Mouse (Mus musculus) adrenal gland, postnatal 25 days (tissue): ENCODE measurements around the gene Slc25a23. TPM values are rescaled to one million over a fixed set of nuclear protein-coding genes. Genes with fewer than 3 reads are reported as not detected.
A peak's percentile ranks its signal among the peaks of the same experiment; 100 is the strongest.
"Not testable (repeated sequence)": the region's sequence is repeated elsewhere in the genome, so short reads cannot be mapped to it uniquely, and the experiment has no call there.

Experiments
- DNase-seq: peaks from one replicate; pipeline ENCODE4 v3.0.0; 2021; ENCODE audit warnings: mixed read lengths
- total RNA-seq: library from RNA; stranded (reverse); gene quantifications from 2 replicates; pipeline ENCODE4 v1.2.3, GENCODE M21; 2021

The Slc25a23 gene
- total RNA-seq, 1 experiment from 2014 or later, result 96.3 TPM

DNA sequence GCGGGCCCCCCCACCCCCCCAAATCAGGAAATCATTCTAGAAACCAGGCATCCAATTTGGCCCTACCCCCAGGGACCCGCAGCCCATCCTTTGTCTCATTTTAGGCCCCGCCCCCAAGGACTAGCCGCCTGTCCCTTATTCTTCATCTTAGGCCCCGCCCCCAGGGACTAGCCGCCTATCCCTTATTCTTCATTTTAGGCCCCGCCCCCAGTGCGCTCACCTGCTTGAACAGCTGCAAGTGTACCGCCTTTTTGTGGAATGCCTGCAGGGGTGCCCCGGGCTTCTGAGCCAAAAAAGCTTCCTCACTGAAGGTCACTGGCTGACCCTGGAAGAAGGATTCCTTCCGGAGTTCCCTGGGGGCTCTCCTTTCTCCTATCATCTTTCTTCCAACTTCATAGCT is 11.0 kb upstream of the Slc25a23 start:
- DNase-seq, result no peak

DNA sequence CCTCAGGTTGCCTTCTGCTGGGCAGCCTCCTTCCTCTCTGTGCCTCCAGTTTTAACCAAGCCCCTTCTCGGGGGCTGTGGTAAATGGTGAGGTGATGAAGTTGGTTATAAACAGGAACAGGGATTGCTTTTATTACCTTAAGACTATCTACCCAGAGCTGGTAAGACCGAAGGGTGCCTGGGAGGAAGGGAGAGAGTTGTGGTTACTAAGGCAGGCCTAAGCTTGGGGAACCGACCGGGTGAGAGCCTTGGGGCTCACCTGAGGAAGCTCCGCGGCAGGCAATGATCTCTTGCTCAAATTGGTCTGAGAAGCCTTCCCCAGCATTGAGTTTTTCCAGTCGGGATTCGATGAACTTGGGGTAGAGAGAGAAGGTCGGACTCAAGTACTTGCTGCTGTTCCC is 10.6 kb upstream of the Slc25a23 start:
- DNase-seq, result no peak

DNA sequence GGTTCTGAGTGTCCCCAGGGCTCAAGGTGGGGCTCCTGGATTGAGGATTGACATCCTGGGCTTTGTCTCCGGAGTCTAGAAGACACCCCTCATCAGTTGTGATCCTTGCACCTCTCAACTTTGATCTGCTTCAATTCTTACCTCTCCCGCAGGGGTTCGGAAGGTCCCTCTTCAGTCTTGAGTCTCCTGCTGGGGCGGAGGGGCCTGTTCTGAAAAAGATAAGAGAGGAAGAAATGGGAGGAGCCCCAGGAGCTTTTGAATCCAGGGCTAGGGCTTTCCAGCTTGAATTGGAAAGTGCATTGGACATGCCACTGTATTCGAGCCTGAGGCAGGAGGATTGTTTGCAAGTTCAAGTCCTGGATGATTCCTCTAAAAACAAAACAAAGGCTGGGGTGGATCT is 7.2 kb upstream of the Slc25a23 start:
- DNase-seq, result no peak

- no peak for DNase-seq
Measured at GRCm38 (mm10) chr17:57063031-57063430, 3.4 kb upstream of the Slc25a23 start.

DNA sequence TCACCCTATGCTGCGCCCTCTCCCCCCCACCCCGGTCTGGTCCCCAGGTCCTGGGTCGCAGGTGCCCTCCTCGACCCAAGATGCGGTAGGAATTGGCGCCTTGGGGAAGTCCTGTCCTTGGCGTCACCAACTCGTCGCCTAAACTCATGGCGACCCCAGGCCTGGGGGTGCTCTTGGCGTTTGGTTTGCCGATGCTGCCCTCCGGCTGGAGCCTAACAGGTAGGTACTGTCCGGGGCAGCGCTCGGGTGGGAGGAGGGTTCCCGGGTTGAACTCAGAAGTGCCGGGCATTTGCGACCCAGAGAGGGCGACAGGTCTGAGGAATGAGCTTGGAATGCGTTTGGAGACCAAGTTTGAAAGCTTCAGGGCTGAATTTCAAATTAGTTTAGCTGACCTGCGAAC is 2.9 kb upstream of the Slc25a23 start:
- no peak for DNase-seq

DNA sequence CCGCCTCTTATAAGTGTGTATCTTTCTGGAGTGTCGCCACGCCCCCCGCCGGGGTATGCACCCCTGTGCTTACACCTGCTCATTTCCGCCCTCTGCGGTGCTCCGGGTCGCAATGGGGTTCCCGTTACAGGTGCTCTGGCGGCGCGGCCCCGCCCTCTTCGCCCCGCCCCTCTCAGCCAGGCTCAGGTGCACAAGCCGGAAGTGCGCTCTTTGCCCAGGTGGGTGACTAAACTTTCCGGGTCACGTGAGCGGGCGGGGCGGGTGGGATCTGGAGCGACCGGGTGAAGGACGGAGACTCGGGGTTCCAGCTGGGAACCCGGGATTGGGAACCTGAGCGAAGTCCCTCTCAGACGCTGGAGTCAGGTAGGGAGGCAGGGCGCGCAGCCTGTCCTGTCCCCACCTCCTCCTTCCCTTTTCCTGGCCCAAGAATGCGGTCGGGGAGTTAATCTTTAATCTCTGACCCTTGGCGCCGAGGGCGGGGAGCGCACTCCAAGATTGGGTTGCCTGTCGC is 2.4 kb upstream of the Slc25a23 start:
- DNase-seq, result no peak

- DNase-seq, result peak; percentile 27
Measured at GRCm38 (mm10) chr17:57061069-57061468, 1.4 kb upstream of the Slc25a23 start.

GRCm38 (mm10) chr17:57060231-57060801 is 653 bp upstream of the Slc25a23 start:
- DNase-seq, result peak; percentile 92

- peak; percentile 43 for DNase-seq
Measured at GRCm38 (mm10) chr17:57058891-57059485, 675 bp downstream of the Slc25a23 start, which contains the start of gene Crb3. Gene Crb3 (plus strand): TSS chr17:57059105.

GRCm38 (mm10) chr17:57056246-57056645 is 3.4 kb downstream of the Slc25a23 start:
- no peak for DNase-seq

DNA sequence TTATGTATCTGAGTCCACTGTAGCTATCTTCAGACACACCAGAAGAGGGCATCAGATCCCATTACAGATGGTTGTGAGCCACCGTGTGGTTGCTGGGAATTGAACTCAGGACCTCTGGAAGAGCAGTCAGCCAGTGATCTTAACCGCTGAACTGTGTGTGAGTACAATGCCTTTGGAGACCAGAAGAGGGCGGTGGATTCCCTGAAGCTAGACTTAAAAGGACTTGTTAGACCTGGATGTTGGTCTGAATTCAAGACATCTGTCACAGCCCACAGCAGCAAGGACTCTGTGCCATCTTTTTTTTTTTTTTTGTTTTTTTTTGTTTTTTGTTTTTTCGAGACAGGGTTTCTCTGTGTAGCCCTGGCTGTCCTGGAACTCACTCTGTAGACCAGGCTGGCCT is 8.0 kb downstream of the Slc25a23 start:
- DNase-seq, result not testable (repeated sequence)

DNA sequence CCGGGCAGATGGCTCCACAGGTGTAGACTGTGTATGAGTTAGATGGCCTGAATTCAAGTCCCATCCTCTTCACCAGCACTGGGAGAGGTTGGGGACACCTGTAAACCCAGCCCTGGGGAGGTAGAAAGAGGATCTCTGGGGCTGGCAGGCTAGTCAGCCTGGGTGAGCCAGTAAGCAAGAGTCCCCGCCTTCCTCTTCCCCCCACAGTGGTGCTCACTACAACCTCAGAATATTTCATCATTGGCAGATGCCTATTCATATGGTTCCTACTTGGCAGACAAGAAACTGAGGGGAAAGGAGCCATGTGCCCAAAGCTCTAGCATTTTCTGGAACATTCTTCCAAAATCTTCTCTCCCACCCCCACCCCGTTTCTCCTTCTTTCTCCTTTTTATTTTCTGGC is 10.8 kb downstream of the Slc25a23 start:
- DNase-seq, result no peak

DNA sequence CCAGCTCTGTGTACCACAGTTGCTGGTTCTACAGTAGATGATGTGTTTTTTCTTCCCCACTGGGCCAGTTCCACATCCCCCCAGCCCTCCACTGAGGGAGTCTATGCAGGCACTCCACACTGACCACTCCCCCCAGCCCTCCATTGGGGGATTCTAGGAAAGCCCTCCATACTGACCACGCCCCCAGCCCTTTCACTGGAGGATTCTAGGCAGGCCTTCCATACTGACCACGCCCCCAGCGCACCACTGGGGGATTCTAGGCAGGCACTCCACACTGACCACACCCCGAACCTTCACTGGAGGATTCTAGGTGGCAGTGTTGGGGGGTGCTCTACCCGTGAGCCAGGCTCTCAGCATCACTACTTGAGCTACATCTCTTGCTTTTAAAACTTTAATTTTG is 12.3 kb downstream of the Slc25a23 start:
- no peak for DNase-seq

DNA sequence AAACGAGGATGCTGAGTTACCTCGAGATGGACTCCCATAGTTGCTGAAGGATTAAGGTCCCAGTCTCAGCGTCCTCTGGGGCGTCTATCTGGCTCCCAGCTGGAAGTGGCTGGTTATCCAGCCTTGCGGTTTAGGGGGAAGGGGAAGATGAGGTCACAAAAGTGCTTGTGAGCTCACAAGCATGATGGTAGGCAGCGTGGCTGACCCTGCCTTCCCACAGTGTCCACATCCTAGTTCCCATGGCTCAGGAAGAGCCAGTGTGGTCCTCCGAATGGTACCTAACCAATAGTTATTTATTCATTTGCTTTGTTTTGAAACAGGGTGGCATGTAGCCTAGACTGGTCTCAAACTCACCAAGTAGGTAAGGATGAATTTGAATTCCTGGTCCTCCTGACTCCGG is 18.1 kb downstream of the Slc25a23 start, which contains the start of gene Slc25a41:
Slc25a41 (minus strand) TSS at position 101 of the 400 bp plus-strand sequence.
- no peak for DNase-seq

- no peak for DNase-seq
Measured at GRCm38 (mm10) chr17:57038978-57039377, 20.7 kb downstream of the Slc25a23 start.

DNA sequence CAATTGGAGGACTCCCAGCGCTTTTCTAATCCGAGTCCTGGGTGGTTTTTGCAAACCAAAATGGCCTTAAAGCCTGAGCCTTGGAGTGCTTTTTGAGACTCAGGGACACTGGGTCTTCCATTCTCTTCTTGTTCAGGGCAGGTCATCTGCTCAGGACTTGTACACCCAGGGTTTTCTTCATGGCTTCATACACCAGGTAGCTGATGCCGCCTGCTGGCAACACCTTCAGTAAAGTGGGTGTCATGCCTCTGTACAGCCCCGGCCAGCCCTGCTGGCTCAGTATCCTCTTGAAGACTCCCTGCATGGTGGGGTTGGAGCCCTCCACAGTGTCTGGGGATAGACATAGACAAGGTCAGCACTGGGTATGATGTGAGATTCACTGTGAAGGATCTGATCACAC is 26.8 kb downstream of the Slc25a23 start:
- no peak for DNase-seq

DNA sequence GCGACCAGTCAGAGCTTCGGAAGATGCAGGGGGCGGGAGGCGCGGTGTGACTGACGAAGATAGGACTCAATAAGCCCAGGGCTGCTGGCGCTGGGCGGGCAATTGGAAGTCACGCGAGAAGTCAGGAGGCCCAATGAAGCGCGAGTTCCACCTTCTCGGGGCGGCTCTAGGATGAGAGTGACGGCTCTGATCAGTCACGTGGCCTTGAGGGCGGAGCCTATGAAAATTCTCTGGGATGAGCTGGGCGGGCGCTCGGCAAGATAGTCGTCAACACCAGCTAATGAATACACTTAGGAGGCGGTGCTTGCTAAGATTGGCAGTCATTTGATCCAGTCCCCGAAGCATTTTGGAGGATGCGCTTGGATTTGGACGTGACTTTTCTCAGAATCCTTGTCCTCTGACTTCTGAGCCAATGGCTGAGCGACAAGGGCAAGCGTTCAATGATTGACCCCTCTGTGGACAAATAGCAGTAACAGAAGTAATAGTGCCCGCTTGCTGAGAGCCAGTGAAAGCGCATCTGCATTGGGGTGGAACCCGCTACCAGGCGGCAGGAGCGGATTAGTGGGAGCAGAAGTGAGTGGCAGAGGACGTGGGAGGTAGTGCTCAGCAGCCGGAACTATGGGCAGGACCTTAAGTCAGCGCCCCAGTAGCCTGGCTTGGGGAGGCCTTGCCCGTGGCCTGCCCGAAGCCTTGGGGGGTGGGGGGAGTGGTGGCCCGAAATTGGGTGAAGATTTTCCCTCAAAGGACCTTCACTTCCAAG is 27.8 kb downstream of the Slc25a23 start:
- peak; percentile 96 for DNase-seq

DNA sequence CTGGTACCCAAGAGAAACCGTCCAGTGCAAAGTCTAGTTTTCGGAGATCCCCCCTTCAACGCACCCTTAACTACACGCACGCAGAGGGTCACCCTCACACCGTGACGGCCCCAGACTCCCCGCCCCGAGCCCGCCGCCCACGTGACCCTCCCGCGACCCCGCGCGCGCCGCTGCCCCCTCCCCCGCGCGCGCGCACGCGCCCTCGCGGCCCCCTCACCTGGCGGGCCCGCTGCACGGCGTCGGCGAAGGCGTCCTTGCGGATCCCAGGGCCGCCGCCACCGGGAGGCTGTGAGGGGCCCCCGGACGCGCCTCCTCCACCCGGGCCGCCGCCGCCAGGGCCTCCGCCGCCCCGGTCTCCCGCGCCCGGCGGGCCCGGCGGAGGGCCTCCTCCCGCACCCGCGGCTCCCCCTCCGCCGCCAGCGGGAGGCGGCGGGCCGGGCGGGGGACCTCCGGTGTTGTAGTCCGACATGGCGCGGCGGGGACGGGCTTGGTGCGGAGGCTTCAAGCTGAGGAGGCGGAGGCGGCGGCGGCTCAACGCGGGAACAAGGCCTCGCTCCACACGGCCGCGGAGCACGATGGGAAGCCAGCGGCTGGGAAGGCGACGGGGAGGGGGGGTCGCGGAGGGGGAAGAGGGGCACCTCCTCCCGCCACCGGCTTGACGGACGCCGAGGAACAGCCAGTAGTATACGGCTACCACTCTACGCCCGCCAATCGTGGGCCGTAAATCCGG is 28.6 kb downstream of the Slc25a23 start, which contains the start of gene Khsrp:
Khsrp (minus strand) TSS at position 592 of the 730 bp plus-strand sequence.
- DNase-seq, result peak; percentile 46

DNA sequence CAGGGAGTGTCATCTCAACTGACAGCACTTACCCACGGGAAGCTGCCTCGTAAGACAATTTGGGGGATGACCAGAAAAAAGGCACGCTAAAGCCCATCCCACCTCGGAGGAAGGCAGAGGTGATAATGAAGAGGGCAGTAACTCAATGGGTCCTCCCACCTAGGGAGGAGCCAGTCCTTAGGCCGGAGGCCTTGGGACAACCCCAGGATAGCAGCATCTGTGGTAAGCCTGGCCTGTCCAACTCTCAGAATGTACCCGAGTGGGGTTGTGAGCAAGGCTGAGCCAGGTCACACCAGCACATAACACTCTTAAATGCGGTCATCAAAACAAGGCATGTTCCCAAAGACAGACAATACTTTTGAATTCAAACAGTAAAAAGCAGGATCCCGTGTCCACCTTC is 30.0 kb downstream of the Slc25a23 start:
- DNase-seq, result no peak

DNA sequence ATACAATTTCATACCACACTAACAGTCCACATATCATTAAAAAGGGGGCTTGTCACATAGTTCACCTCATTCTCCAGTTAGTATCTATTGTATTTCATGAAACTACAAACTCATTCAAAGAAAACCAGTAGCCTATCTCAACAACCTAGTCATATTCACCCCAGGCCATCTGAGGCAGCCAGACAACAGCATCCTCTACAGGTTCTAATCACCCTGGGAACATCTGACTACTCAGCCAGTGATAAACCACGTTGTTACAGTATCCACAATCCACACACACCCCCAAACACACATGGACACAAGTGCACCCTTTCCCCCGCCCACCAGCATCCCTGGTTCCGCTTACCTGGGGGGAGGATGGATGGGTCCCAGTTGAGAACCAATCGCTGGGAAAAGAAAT is 32.2 kb downstream of the Slc25a23 start:
- DNase-seq, result no peak

- no peak for DNase-seq
Measured at GRCm38 (mm10) chr17:57020960-57021359, 38.7 kb downstream of the Slc25a23 start.

DNA sequence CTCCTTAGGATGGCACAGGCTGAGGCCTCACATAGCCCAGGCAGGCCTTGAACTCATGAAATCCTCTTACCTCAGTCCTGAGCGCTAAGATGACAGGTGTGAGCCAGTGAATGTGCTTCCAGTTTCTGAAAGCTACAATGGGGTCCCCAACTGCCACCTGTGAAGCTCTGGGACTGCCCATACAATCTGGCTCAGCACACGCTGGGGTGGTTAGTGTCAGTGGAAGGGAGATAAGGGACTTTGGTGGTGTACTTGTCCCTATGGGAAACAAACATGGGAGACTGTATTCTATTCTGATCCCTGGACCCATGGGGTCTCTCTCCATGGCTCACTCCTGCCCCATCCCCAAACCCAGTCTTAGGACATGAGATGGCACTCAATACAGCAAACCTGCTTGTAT is 40.0 kb downstream of the Slc25a23 start:
- DNase-seq, result no peak
